Mouse (Mus musculus): Measurements from ENCODE around the gene Reps1. TPM values are rescaled to one million over a fixed set of nuclear protein-coding genes. Genes with fewer than 3 reads are reported as not detected.

Reps1 gene
- 10 to 100 TPM; 64.3 to 71.3 TPM for total RNA-seq (2021)
- long read RNA-seq, experiment 1, transcript Reps1-210 (19 exons, 2,537 nt) = minor isoform, 7 of 51 reads
- long read RNA-seq, experiment 1, transcript Reps1-201 (20 exons, 2,595 nt) = major isoform, 14 of 51 reads
- long read RNA-seq, experiment 1, partial matches to known transcripts = 9 of 51 reads
- long read RNA-seq, experiment 1, other reads (novel, unspliced or antisense) = 21 of 51 reads
- long read RNA-seq, experiment 2, transcript Reps1-201 (20 exons, 2,595 nt) = major isoform, 7 of 31 reads
- long read RNA-seq, experiment 2, partial matches to known transcripts = 5 of 31 reads
- long read RNA-seq, experiment 2, other reads (novel, unspliced or antisense) = 16 of 31 reads

- DNase-seq (ENCODE audit: low spot score in 2 of 2) = peak; percentile 16 to 34
Measured at GRCm38 (mm10) chr10:18055696-18056390, at the start of gene Reps1. Reps1 (plus strand) TSS chr10:18055861.

- DNase-seq (ENCODE audit: low spot score in 2 of 2) = no peak
Measured at GRCm38 (mm10) chr10:18006756-18007155, 48.9 kb upstream of the Reps1 start.

GRCm38 (mm10) chr10:18007243-18007642, 48.4 kb upstream of the Reps1 start:
- DNase-seq (ENCODE audit: low spot score in 2 of 2) = no peak

- DNase-seq (ENCODE audit: low spot score in 2 of 2) = no peak
Measured at GRCm38 (mm10) chr10:18008118-18008517, 47.5 kb upstream of the Reps1 start.

- DNase-seq (ENCODE audit: low spot score in 2 of 2) = no peak
Measured at GRCm38 (mm10) chr10:18009744-18010143, 45.9 kb upstream of the Reps1 start.

GRCm38 (mm10) chr10:18011761-18012160, 43.9 kb upstream of the Reps1 start:
- DNase-seq (ENCODE audit: low spot score in 2 of 2) = no peak

- DNase-seq (ENCODE audit: low spot score in 2 of 2) = no peak
Measured at GRCm38 (mm10) chr10:18020443-18020842, 35.2 kb upstream of the Reps1 start.

GRCm38 (mm10) chr10:18020846-18021245, 34.8 kb upstream of the Reps1 start:
- no peak for DNase-seq (ENCODE audit: low spot score in 2 of 2)

- no peak for DNase-seq (ENCODE audit: low spot score in 2 of 2)
Measured at GRCm38 (mm10) chr10:18021576-18022311, 33.9 kb upstream of the Reps1 start.

GRCm38 (mm10) chr10:18022312-18022711, 33.3 kb upstream of the Reps1 start:
- DNase-seq (ENCODE audit: low spot score in 2 of 2) = peak; percentile 48 to 51

- peak; percentile 66 to 71 for DNase-seq (ENCODE audit: low spot score in 2 of 2)
Measured at GRCm38 (mm10) chr10:18022741-18023347, 32.8 kb upstream of the Reps1 start, which contains the start of gene Abracl. Abracl (minus strand) TSS chr10:18023288.

- no peak for DNase-seq (ENCODE audit: low spot score in 2 of 2)
Measured at GRCm38 (mm10) chr10:18034408-18034807, 21.3 kb upstream of the Reps1 start.

GRCm38 (mm10) chr10:18036849-18037248, 18.8 kb upstream of the Reps1 start:
- DNase-seq (ENCODE audit: low spot score in 2 of 2) = no peak

GRCm38 (mm10) chr10:18046380-18046779, 9.3 kb upstream of the Reps1 start:
- no peak for DNase-seq (ENCODE audit: low spot score in 2 of 2)

- DNase-seq (ENCODE audit: low spot score in 2 of 2) = no peak
Measured at GRCm38 (mm10) chr10:18047380-18048146, 8.1 kb upstream of the Reps1 start.

GRCm38 (mm10) chr10:18055009-18055695, 509 bp upstream of the Reps1 start:
- DNase-seq (ENCODE audit: low spot score in 2 of 2) = peak; percentile 74 to 86

- no peak for DNase-seq (ENCODE audit: low spot score in 2 of 2)
Measured at GRCm38 (mm10) chr10:18056391-18056745, 707 bp downstream of the Reps1 start.

- DNase-seq (ENCODE audit: low spot score in 2 of 2) = no peak
Measured at GRCm38 (mm10) chr10:18058681-18059338, 3.1 kb downstream of the Reps1 start.

- no peak for DNase-seq (ENCODE audit: low spot score in 2 of 2)
Measured at GRCm38 (mm10) chr10:18059807-18060206, 4.1 kb downstream of the Reps1 start.
